Mouse (Mus musculus): Measurements from ENCODE around the gene Myh13.

- TF ChIP-seq POLR2A (IDR thresholded peaks at IDR 0.05; ENCODE audit: borderline replicate concordance, low read depth, low read length): no peak
- no peak for TF ChIP-seq CTCF (IDR thresholded peaks at IDR 0.05; ENCODE audit: low read depth, low read length)
These were observed 63.2 kb downstream of the Myh13 start for GRCm38 (mm10) chr11:67384653-67385052.

Data from bone marrow macrophage, adult 2 months (primary cell).